Mouse (Mus musculus): ENCODE results near the gene Gm17720. TPM values are rescaled to one million over a fixed set of nuclear protein-coding genes. Genes with fewer than 3 reads are reported as not detected.
"Not testable (repeated sequence)": the region's sequence is repeated elsewhere in the genome, so short reads cannot be mapped to it uniquely, and the experiment has no call there.

Gm17720 gene
- total RNA-seq, 2 experiments from 2014 or later = not detected

GRCm38 (mm10) chr8:110040509-110040908, 62.0 kb downstream of the Gm17720 start:
- DNase-seq (ENCODE audit: extremely low spot score in 1 of 2, low spot score in 1 of 2) = no peak

DNA sequence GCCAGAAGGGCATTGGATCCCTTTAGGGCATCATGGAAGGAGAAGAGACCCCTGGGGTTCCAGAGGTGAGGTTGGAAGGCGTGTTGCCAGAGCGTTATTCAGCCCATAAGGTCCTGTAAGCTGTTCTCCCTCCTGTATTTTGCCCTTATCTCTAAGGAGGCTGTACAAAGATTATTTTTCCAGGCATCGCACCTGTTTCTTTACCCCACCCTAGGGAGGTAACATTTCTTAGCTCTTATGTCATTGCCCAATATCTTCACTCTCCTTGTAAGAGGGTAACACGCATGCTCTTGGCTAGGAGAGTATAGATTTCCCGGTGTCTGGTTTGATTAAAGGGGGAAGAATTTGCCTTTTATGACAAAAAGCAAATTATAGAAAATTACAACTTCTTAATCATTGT, 62.9 kb downstream of the Gm17720 start, which contains the start of gene Chst4:
Gene Chst4, minus strand, starts transcription at position 82 of the 400 bp plus-strand sequence.
- DNase-seq (ENCODE audit: extremely low spot score in 1 of 2, low spot score in 1 of 2) = no peak

GRCm38 (mm10) chr8:110039216-110039615, 63.3 kb downstream of the Gm17720 start:
- no peak for DNase-seq (ENCODE audit: extremely low spot score in 1 of 2, low spot score in 1 of 2)

DNA sequence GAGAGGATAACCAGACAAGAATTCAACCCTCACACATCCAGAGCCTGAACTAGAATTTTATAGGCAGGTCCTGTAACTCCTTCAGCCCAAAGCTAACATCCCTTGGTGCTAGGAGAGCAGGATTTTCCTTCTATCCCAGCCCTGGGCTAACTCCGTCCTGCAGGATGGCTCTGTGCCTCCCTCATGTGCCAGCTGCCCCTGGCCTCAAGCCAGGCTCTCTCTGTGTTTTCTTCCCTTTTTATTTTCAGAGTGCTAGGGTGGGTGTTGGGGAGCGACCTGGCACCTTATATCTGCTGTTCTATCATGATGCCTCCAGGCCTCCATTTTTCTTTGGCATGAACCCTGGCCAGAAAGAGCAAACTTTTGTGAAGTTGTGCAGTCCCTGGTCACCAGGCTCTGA, 66.4 kb downstream of the Gm17720 start:
- DNase-seq (ENCODE audit: extremely low spot score in 1 of 2, low spot score in 1 of 2) = peak in 1 of 2 experiments; percentile 14

DNA sequence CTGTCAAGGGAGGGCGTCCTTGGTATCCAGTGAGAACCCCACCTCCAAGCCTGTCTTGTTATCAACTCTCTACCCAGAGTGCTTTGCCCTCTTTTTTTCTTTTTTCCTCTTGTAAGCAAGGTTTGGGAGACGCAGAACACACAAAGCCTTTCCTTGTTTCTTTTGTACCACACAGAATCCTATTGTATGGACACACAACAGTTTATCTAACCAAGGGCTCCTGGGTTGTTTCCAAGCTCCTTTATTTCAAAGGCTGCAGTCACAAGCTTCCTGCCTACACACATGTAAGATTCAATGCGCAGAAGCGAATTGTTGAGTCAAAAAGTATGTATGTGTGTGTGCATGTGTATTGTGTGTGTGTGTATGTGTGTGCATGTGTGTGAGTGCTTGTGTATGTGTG, 68.2 kb downstream of the Gm17720 start:
- no peak for DNase-seq (ENCODE audit: extremely low spot score in 1 of 2, low spot score in 1 of 2)

- DNase-seq (ENCODE audit: extremely low spot score in 1 of 2, low spot score in 1 of 2) = not testable (repeated sequence)
These were observed 68.8 kb downstream of the Gm17720 start for GRCm38 (mm10) chr8:110033771-110034170.

Other genes starting within 250 kb of the Gm17720 start
- gene Phlpp2, start 234.2 kb downstream of the Gm17720 start, total RNA-seq (2021) = 10 to 100 TPM; 22.8 to 23.3 TPM
- gene Marveld3, start 140.6 kb downstream of the Gm17720 start, total RNA-seq (2021) = not detected
- gene Tat, start 112.3 kb downstream of the Gm17720 start, total RNA-seq (2021) = not detected
- gene Chst4, start 63.0 kb downstream of the Gm17720 start, total RNA-seq (2021) = not detected
- gene Zfp612, start 23.0 kb downstream of the Gm17720 start, total RNA-seq (2021) = 10 to 100 TPM; 26.0 to 29.7 TPM
- not detected for gene Gm21964, start 1.5 kb downstream of the Gm17720 start, total RNA-seq (2021)
- gene Calb2, start 65.5 kb upstream of the Gm17720 start, total RNA-seq (2021) = 10 to 100 TPM; 45.5 to 55.4 TPM
- 1 to 10 TPM; 5.7 to 6.1 TPM for gene Cmtr2, start 112.9 kb upstream of the Gm17720 start, total RNA-seq (2021)
- under 1 TPM; 0.37 to 0.47 TPM for gene Hydin, start 164.2 kb upstream of the Gm17720 start, total RNA-seq (2021)